Mouse (Mus musculus) liver, embryonic 13.5 days (tissue): ENCODE measurements around the gene Scarb2. TPM values are rescaled to one million over a fixed set of nuclear protein-coding genes. Genes with fewer than 3 reads are reported as not detected.

Experiments
- ATAC-seq: fragments of 200-750 bp; cut with Nextera tagmentation; 2 replicates; pipeline ENCODE4 v1.8.0; 2017; ENCODE audit warnings: low read depth, mild to moderate bottlenecking, moderate number of reproducible peaks, moderate library complexity
- DNase-seq: peaks from one replicate; pipeline ENCODE4 v3.0.0; 2022
- H3K27ac ChIP-seq: fragments of 300-500 bp; sonication (generic); 2 replicates; pipeline ENCODE4 v1.5.1; 2015; ENCODE audit warnings: moderate library complexity, mild to moderate bottlenecking, inconsistent platforms
- H3K27me3 ChIP-seq: fragments of 300-500 bp; sonication (generic); 2 replicates; pipeline ENCODE4 v1.6.1; 2015; ENCODE audit warnings: mild to moderate bottlenecking, inconsistent platforms
- H3K36me3 ChIP-seq: fragments of 300-500 bp; sonication (generic); 2 replicates; pipeline ENCODE4 v1.6.1; 2015; ENCODE audit warnings: mild to moderate bottlenecking, inconsistent platforms
- H3K4me1 ChIP-seq: fragments of 300-500 bp; sonication (generic); replicated peaks from 2 replicates; pipeline ENCODE4 v1.6.1; 2015; ENCODE audit warnings: inconsistent platforms
- H3K4me2 ChIP-seq: fragments of 300-500 bp; sonication (generic); 2 replicates; pipeline ENCODE4 v1.6.1; 2015; ENCODE audit warnings: inconsistent platforms, mild to moderate bottlenecking, moderate library complexity
- H3K4me3 ChIP-seq: fragments of 300-500 bp; sonication (generic); replicated peaks from 2 replicates; pipeline ENCODE4 v1.5.1; 2015; ENCODE audit warnings: mild to moderate bottlenecking, inconsistent platforms
- H3K9ac ChIP-seq: fragments of 300-500 bp; sonication (generic); 2 replicates; pipeline ENCODE4 v1.6.1; 2015; ENCODE audit warnings: mild to moderate bottlenecking, inconsistent platforms
- H3K9me3 ChIP-seq: fragments of 300-500 bp; sonication (generic); replicated peaks from 2 replicates; pipeline ENCODE4 v1.6.1; 2016; ENCODE audit warnings: inconsistent platforms
- WGBS: fragments of 180-500 bp; shearing (Covaris S2); methylation state at CpG from one replicate; pipeline ENCODE4 v1.1.7; 2015; ENCODE audit not compliant: insufficient replicate concordance; 5-methylcytosine and 5-hydroxymethylcytosine counted together
- polyA plus RNA-seq: library from polyadenylated mRNA; unstranded; fragments of >200 nt; fragmentation: Nextera tagmentation; extraction: Ambion mirVana; gene quantifications from 2 replicates; pipeline ENCODE4 v1.2.1, GENCODE M21; 2015

Scarb2 gene
- polyA plus RNA-seq, 1 experiment from 2014 or later = 5.1 TPM

DNA sequence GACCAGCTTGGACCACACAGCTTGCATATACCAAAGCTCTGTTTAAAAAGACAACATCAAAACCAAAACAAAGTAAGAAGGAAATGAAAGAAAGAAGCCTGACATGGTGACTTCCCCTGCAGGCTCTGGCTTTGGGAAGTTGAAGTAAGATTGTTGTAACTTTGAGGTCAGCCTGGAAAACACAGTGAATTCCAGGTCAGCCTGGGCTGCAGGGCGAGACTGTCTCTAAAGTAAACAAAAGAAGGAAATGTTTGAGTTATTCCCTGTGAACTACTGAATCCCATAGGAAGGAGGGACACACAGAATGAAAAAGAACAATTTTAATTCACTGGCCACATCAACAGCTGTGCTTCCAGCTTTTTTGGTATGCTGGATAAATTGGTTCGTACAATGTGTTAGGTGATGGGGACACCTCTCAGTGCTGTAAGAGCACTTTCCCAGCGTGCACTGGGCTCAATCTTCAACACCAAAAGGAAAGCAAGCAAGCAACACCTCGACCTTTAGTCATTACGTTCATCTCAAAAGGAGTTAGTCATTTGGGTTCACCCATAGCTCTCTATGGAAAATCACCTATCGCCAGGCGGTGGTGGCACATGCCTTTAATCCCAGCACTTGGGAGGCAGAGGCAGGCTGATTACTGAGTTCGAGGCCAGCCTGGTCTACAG, 39.4 kb downstream of the Scarb2 start:
- Histone ChIP-seq H3K4me3 (no peak overlapping the region), H3K9me3 (no peaks in the 10 kb centered on the region), H3K4me2 (no peak overlapping the region), H3K9ac (no peak overlapping the region), H3K27ac (no peak overlapping the region), H3K4me1 (peaks cover 6% of the 10 kb centered on the region; the same call in 1 of the 2 replicates), H3K36me3 (no peaks in the 10 kb centered on the region; the same call in 1 of the 2 replicates), H3K27me3 (no peaks in the 10 kb centered on the region)
- ATAC-seq (no peak), DNase-seq (no peak)
- WGBS = 59% methylated on average over 8 of the region's 8 CpGs

- ATAC-seq = no peak
- no peaks in the 10 kb centered on the region for H3K27me3 ChIP-seq
- 74% methylated on average over 5 of the region's 5 CpGs for WGBS
- no peak overlapping the region for H3K27ac ChIP-seq
- H3K36me3 ChIP-seq = no peaks in the 10 kb centered on the region; the same call in 1 of the 2 replicates
- H3K9ac ChIP-seq = no peak overlapping the region
- no peak for DNase-seq
- H3K4me3 ChIP-seq = no peak overlapping the region
- 0 out of 2 replicates have a peak, but pooled peaks cover 6% of the 10 kb centered on the region for H3K4me1 ChIP-seq
- no peak overlapping the region for H3K4me2 ChIP-seq
- H3K9me3 ChIP-seq = no peaks in the 10 kb centered on the region
Observed at GRCm38 (mm10) chr5:92465511-92465910, 41.1 kb downstream of the Scarb2 start.

DNA sequence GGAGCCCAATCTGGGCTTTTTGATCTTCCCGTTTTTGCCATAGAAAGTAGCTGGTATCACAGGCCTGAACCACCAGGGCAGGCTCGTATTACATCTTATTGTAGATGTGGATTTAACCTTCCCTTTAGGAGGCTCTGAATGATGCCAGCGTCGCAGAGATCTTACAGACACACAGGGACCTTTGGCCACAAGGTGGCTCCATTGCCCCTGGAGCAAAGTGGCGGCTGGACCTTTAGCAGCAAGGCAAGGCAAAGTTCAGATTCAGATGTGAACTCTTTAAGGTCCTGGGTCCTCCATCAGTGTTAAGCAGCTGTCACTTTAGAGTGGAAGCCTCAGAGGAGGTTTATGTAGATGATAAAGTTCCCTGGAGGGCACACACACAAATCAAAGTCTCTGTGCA, 45.3 kb downstream of the Scarb2 start:
- no peak overlapping the region for H3K4me2 ChIP-seq
- ATAC-seq (no peak), DNase-seq (peak; percentile 17)
- no peak overlapping the region for H3K9ac ChIP-seq
- H3K4me1 ChIP-seq = peaks cover 16% of the 10 kb centered on the region
- H3K36me3 ChIP-seq = no peaks in the 10 kb centered on the region
- WGBS = 35% methylated on average over 5 of the region's 5 CpGs
- H3K4me3 ChIP-seq = no peak overlapping the region
- H3K9me3 ChIP-seq = no peaks in the 10 kb centered on the region
- no peaks in the 10 kb centered on the region for H3K27me3 ChIP-seq
- H3K27ac ChIP-seq = no peak overlapping the region

GRCm38 (mm10) chr5:92458726-92459125, 47.9 kb downstream of the Scarb2 start:
- peaks cover 8% of the 10 kb centered on the region for H3K36me3 ChIP-seq
- no peak overlapping the region for H3K9ac ChIP-seq
- no peak overlapping the region for H3K27ac ChIP-seq
- H3K4me1 ChIP-seq = peaks cover 16% of the 10 kb centered on the region
- H3K27me3 ChIP-seq = no peaks in the 10 kb centered on the region
- no peaks in the 10 kb centered on the region for H3K9me3 ChIP-seq
- ATAC-seq (0 out of 2 replicates have a peak, but pooled peaks have one; percentile 43), DNase-seq (no peak)
- H3K4me2 ChIP-seq = no peak overlapping the region
- WGBS = 56% methylated on average over 5 of the region's 5 CpGs
- no peak overlapping the region for H3K4me3 ChIP-seq

- no peaks in the 10 kb centered on the region for H3K9me3 ChIP-seq
- H3K27me3 ChIP-seq = no peaks in the 10 kb centered on the region
- ATAC-seq (peak; percentile 74), DNase-seq (no peak)
- no peak overlapping the region for H3K9ac ChIP-seq
- 21% methylated on average over 2 of the region's 2 CpGs for WGBS
- H3K36me3 ChIP-seq = peaks cover 14% of the 10 kb centered on the region
- no peak overlapping the region for H3K4me2 ChIP-seq
- H3K4me3 ChIP-seq = no peak overlapping the region
- peaks cover 16% of the 10 kb centered on the region for H3K4me1 ChIP-seq
- H3K27ac ChIP-seq = no peak overlapping the region
Observed at GRCm38 (mm10) chr5:92457410-92457809, 49.2 kb downstream of the Scarb2 start.

- 82% methylated on average over 5 of the region's 5 CpGs for WGBS
- Histone ChIP-seq H3K4me3 (no peak overlapping the region), H3K36me3 (peaks cover 39% of the 10 kb centered on the region), H3K27me3 (no peaks in the 10 kb centered on the region), H3K4me2 (no peak overlapping the region), H3K9ac (no peak overlapping the region), H3K27ac (no peak overlapping the region), H3K9me3 (no peaks in the 10 kb centered on the region), H3K4me1 (peaks cover 13% of the 10 kb centered on the region)
- DNase-seq (no peak), ATAC-seq (no peak)
Observed at GRCm38 (mm10) chr5:92452876-92453275, 53.8 kb downstream of the Scarb2 start.

- H3K4me2 ChIP-seq = no peak overlapping the region
- peaks cover 7% of the 10 kb centered on the region for H3K4me1 ChIP-seq
- peaks cover 32% of the 10 kb centered on the region for H3K36me3 ChIP-seq
- no peaks in the 10 kb centered on the region for H3K27me3 ChIP-seq
- ATAC-seq (no peak), DNase-seq (no peak)
- H3K27ac ChIP-seq = no peak overlapping the region
- WGBS = 74% methylated on average over 5 of the region's 5 CpGs
- no peak overlapping the region for H3K4me3 ChIP-seq
- no peak overlapping the region for H3K9ac ChIP-seq
- no peaks in the 10 kb centered on the region for H3K9me3 ChIP-seq
Observed at GRCm38 (mm10) chr5:92446736-92447135, 59.9 kb downstream of the Scarb2 start.

DNA sequence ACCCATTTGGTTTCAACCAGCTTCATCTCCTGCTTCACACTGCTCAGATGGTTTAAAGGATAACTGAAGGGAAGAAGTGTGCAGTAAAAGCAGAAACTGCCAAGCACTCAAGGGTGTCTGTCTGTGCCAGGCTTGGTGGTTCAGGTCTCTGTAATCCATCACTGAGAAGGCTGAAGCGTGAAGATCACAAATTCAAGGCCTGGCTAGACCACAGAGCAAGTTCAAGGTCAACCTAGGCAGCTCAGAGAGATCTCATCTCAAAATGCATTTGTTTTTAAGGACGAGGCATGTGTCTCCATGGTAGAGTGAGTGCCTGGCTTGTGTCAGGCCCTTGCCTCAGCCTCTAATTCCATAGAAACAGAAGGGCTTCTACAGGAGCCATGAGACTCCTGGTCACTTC, 61.6 kb downstream of the Scarb2 start:
- DNase-seq = no peak
- Histone ChIP-seq H3K4me1 (peaks cover 21% of the 10 kb centered on the region), H3K4me3 (no peak overlapping the region), H3K27me3 (no peaks in the 10 kb centered on the region), H3K4me2 (no peak overlapping the region), H3K27ac (no peak overlapping the region), H3K9me3 (no peaks in the 10 kb centered on the region), H3K9ac (no peak overlapping the region), H3K36me3 (peaks cover 20% of the 10 kb centered on the region)
- no peak for ATAC-seq
- 67% methylated on average over 2 of the region's 2 CpGs for WGBS

- WGBS = 25% methylated on average over 7 of the region's 7 CpGs
- ATAC-seq = peak; percentile 37; the same call in 1 of the 2 replicates
Observed at GRCm38 (mm10) chr5:92442914-92443313, 63.7 kb downstream of the Scarb2 start.

DNA sequence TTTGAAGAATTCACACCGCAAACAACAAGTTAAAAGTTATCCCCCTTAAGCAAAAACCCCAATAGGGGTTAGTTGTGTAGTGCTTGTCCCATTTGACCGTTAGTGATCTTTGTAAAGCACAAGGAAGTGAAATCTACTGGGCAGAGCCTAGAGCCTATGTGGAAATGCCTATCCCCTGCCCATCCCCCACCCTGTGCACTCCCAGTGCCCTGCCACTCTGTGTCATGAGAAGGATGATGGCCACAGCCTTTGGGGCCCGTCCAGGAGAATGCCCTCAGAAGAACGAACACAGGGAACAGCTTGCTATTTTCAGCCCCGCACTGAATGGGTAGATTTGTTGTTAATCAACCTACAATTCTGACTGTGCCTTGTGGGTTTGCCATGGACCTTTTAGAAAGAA, 65.1 kb downstream of the Scarb2 start:
- H3K36me3 ChIP-seq = peaks cover 6% of the 10 kb centered on the region
- no peak overlapping the region for H3K4me3 ChIP-seq
- no peak overlapping the region for H3K9ac ChIP-seq
- ATAC-seq = no peak; the same call in 1 of the 2 replicates
- DNase-seq = no peak
- no peak overlapping the region for H3K4me2 ChIP-seq
- WGBS = 57% methylated on average over 5 of the region's 5 CpGs
- no peaks in the 10 kb centered on the region for H3K9me3 ChIP-seq
- no peaks in the 10 kb centered on the region for H3K27me3 ChIP-seq
- H3K4me1 ChIP-seq = peaks cover 38% of the 10 kb centered on the region
- no peak overlapping the region for H3K27ac ChIP-seq

More at GRCm38 (mm10) chr5:92442914-92443313, 63.7 kb downstream of the Scarb2 start:
- no peak for DNase-seq
- Histone ChIP-seq H3K9ac (no peak overlapping the region), H3K4me2 (no peak overlapping the region), H3K4me1 (peaks cover 35% of the 10 kb centered on the region), H3K27me3 (no peaks in the 10 kb centered on the region), H3K9me3 (no peaks in the 10 kb centered on the region), H3K36me3 (peaks cover 7% of the 10 kb centered on the region), H3K4me3 (no peak overlapping the region), H3K27ac (peak overlapping the region; percentile 16; the same call in 1 of the 2 replicates)

DNA sequence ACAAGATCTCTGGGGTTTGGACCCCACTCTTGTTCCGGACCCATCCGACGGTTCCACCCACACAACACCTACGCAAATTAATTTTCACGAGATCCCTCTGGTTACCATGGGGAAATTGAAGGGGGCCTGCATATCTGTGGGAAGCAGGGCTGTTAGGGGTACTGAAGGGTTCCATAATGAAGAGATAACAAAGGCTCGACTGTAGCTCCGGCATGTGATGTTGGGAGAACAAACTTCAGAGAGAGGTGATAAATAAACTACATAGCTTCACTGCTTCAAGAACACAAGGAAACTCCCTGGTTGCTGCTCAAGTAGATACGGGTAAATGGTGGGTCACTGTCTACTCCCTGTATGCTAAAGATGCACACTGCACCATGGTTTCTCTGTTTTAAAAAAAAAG, 68.1 kb downstream of the Scarb2 start:
- no peaks in the 10 kb centered on the region for H3K27me3 ChIP-seq
- no peak overlapping the region for H3K9ac ChIP-seq
- H3K9me3 ChIP-seq = no peaks in the 10 kb centered on the region
- peaks cover 47% of the 10 kb centered on the region for H3K4me1 ChIP-seq
- DNase-seq = peak; percentile 17
- H3K4me2 ChIP-seq = 0 out of 2 replicates have a peak overlapping the region, but pooled peaks have one; percentile 1
- no peak overlapping the region for H3K4me3 ChIP-seq
- H3K27ac ChIP-seq = peak overlapping the region; percentile 29; the same call in 1 of the 2 replicates
- no peak for ATAC-seq
- WGBS = 40% methylated on average over 8 of the region's 8 CpGs
- H3K36me3 ChIP-seq = no peaks in the 10 kb centered on the region
